Mouse (Mus musculus): ENCODE results near the gene Degs1.

DNA sequence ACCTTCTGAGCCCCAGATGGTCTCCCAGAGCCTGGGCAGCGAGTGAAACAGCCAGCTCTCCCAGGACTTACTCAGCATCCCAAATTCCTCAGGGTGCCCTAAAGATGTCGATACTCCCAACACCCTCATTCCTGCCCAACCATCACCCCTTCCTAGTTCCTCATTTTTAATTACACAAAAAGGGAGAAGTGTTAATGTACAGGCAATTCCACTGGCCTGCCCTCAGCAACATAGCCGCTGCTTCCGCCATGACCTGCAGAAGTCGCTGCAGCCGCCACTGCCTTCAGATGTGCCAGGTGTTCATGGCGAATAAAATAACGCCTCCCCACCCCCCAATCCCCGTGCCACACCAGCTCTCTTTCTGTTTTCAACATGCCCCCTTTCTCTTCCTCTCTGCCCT, 56.3 kb downstream of the Degs1 start:
- no peak for TF ChIP-seq GATA1 (IDR thresholded peaks at IDR 0.05; ENCODE audit: low read length)
- TF ChIP-seq TAL1 (IDR thresholded peaks at IDR 0.05; ENCODE audit: low read length): no peak
